Mouse (Mus musculus) liver, embryonic 14.5 days (tissue): ENCODE results near the gene Hic1. TPM values are rescaled to one million over a fixed set of nuclear protein-coding genes. Genes with fewer than 3 reads are reported as not detected.

Experiments
- ATAC-seq: fragments of 200-750 bp; cut with Nextera tagmentation; 2 replicates; pipeline ENCODE4 v1.8.0; 2017; ENCODE audit warnings: moderate number of reproducible peaks, mild to moderate bottlenecking, moderate library complexity; ENCODE audit not compliant: insufficient read depth
- DNase-seq, 3 experiments: peaks; one replicate each; pipeline ENCODE4 v3.0.0-alpha.2; 2012 to 2013; ENCODE audit warnings: low read depth in 3 of 3, low spot score in 3 of 3
- H3K27ac ChIP-seq: fragments of 300-500 bp; sonication (generic); 2 replicates; pipeline ENCODE4 v1.5.1; 2014; ENCODE audit warnings: moderate library complexity, mild to moderate bottlenecking, control low read depth, inconsistent platforms
- H3K27me3 ChIP-seq: fragments of 300-500 bp; sonication (generic); 2 replicates; pipeline ENCODE4 v1.6.1; 2014; ENCODE audit warnings: mild to moderate bottlenecking, low read length, moderate library complexity; ENCODE audit not compliant: control insufficient read depth, insufficient read depth
- H3K36me3 ChIP-seq: fragments of 300-500 bp; sonication (generic); replicated peaks from 2 replicates; pipeline ENCODE4 v1.6.1; 2014; ENCODE audit warnings: low read depth; ENCODE audit not compliant: control insufficient read depth, insufficient read depth
- H3K4me1 ChIP-seq, 2 experiments: fragments of 200-500 bp in 1 of 2; fragments of 300-500 bp in 1 of 2; sonication (generic) in 1 of 2; replicated peaks; 2 replicates each; pipeline ENCODE4 v1.6.1; 2012 to 2014; ENCODE audit warnings: antibody characterized with exemption in 1 of 2, inconsistent platforms in 1 of 2, low read length in 1 of 2; ENCODE audit not compliant: control insufficient read depth in 2 of 2, insufficient read depth in 2 of 2
- H3K4me2 ChIP-seq: fragments of 300-500 bp; sonication (generic); 2 replicates; pipeline ENCODE4 v1.6.1; 2014; ENCODE audit warnings: low read depth, mild to moderate bottlenecking, control low read depth, moderate library complexity
- H3K4me3 ChIP-seq, 2 experiments: fragments of 200-500 bp in 1 of 2; fragments of 300-500 bp in 1 of 2; sonication (generic) in 1 of 2; 2 replicates each; pipeline ENCODE4 v1.5.1; 2012 to 2014; ENCODE audit warnings: low read depth in 2 of 2, low read length in 2 of 2, mild to moderate bottlenecking in 2 of 2, control low read depth in 1 of 2, inconsistent platforms in 1 of 2, moderate library complexity in 1 of 2; ENCODE audit not compliant: insufficient read depth in 1 of 2
- H3K9ac ChIP-seq: fragments of 300-500 bp; sonication (generic); replicated peaks from 2 replicates; pipeline ENCODE4 v1.6.1; 2014; ENCODE audit warnings: mild to moderate bottlenecking, control low read depth, moderate library complexity
- H3K9me3 ChIP-seq: fragments of 300-500 bp; sonication (generic); 2 replicates; pipeline ENCODE4 v1.6.1; 2016; ENCODE audit warnings: low read length, mixed read lengths; ENCODE audit not compliant: control insufficient read depth
- CTCF ChIP-seq: IDR thresholded peaks from 2 replicates; pipeline ENCODE4 v1.5.1; 2016; ENCODE audit warnings: antibody characterized with exemption, low read depth, control low read depth
- EP300 ChIP-seq: IDR thresholded peaks from 2 replicates; pipeline ENCODE4 v1.6.1; 2016; ENCODE audit warnings: antibody characterized with exemption, low read depth
- WGBS: fragments of 180-500 bp; shearing (Covaris S2); extraction: QIAGEN DNeasy Blood & Tissue Kit; methylation state at CpG from one replicate; pipeline ENCODE4 v1.1.7; 2014; ENCODE audit not compliant: insufficient replicate concordance; 5-methylcytosine and 5-hydroxymethylcytosine counted together
- polyA plus RNA-seq, 2 experiments: library from polyadenylated mRNA; depleted of rRNA in 1 of 2; stranded (reverse) in 1 of 2; unstranded in 1 of 2; fragments of >200 nt; fragmentation: Nextera tagmentation in 1 of 2; extraction: Ambion mirVana in 1 of 2; gene quantifications; 2 replicates each; pipeline versions ENCODE4 v1.2.1 to v1.2.3; 2012 to 2014

The Hic1 gene
- polyA plus RNA-seq, 2 experiments = 0.28 to 0.97 TPM

DNA sequence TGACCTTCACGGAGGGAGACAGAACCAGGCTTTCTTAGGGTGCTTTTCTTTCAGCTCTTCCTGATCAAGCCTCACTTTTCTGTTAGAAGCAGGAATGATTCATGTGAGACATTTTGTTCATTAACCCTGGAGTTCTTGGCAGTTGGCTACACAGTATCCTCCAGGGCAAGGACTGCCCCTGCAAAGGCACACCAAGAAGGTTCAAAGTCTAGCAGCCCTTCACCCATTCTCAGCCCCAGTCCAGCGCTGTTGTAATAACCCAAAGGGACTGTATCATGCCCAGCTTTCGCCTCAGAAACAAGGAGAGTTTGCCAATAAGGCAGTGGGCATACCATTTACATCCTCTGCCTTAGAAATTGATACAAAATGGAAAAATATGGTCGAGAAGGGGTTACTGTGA lies 34.0 kb downstream of the Hic1 start:
- Histone ChIP-seq H3K27ac (no peak overlapping the region), H3K9me3 (no peaks in the 10 kb centered on the region), H3K9ac (no peak overlapping the region), H3K4me3 (no peak overlapping the region), H3K4me1 (peaks cover 0 to 25% of the 10 kb centered on the region in 2 experiments; a peak in 3 of 4 replicates), H3K27me3 (no peaks in the 10 kb centered on the region), H3K36me3 (no peaks in the 10 kb centered on the region), H3K4me2 (no peak overlapping the region)
- WGBS = 73% methylated on average over 4 of the region's 4 CpGs
- TF ChIP-seq CTCF (no peak), EP300 (no peak)
- no peak for DNase-seq
- no peak for ATAC-seq

DNA sequence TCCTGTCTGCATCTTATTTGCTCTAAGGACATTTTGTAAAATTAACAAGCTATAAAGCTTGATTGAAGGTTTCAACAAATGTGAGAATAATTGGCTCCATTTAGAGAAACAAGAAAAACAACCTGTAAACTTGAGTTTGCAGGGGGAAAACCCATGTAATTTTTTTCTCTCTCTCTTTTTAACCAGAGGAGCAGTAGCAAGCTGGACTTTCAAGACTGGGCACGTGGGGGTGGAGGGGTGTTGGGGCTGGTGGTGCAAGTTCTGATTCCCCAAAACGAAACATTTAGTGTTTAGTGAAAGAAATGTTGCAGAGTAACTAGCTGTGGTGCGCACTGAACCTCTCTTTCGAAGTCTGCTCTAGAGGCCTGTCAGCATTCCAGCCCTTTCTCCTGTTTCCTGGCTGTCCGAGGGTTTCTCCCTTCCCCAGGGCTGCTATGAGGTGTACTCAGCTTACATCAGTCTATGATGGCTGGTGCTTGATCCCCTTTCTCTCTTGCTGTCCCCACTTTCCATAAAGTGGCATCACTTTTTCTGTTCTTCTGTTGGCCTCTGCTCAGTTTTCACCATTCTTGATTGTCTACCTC lies 34.7 kb downstream of the Hic1 start:
- no peak for ATAC-seq
- Histone ChIP-seq H3K9ac (no peak overlapping the region), H3K27me3 (no peaks in the 10 kb centered on the region), H3K9me3 (no peaks in the 10 kb centered on the region), H3K4me3 (no peak overlapping the region), H3K4me1 (peaks cover 0 to 25% of the 10 kb centered on the region in 2 experiments; a peak in 3 of 4 replicates), H3K27ac (no peak overlapping the region), H3K4me2 (no peak overlapping the region), H3K36me3 (no peaks in the 10 kb centered on the region)
- TF ChIP-seq CTCF = no peak
- no peak for TF ChIP-seq EP300
- 67% methylated on average over 5 of the region's 5 CpGs for WGBS
- no peak for DNase-seq

DNA sequence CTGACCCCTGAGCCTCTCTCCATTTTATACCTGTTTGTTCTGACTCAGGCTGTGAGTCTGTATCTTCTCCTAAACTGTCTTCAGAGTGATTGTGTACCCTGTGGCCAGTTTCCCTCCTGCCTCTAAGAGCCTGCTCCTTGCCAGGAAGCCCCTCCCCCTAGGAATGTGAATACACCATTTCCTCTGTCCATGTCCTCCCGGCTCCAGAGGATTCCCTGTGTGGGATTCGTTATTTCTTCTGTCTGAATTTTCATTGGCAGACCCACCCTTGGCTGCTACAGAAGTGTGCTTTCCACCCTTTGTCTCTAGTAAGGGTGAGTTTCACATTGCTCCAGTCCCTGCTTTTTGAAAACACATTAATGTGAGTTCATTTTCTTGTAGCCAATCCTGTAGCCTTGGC lies 35.4 kb downstream of the Hic1 start:
- no peak overlapping the region for H3K9ac ChIP-seq
- H3K27ac ChIP-seq = no peak overlapping the region
- no peaks in the 10 kb centered on the region for H3K9me3 ChIP-seq
- H3K4me3 ChIP-seq = no peak overlapping the region
- DNase-seq (no peak), ATAC-seq (no peak)
- TF ChIP-seq EP300 = no peak
- no peak for TF ChIP-seq CTCF
- H3K4me2 ChIP-seq = no peak overlapping the region
- no peaks in the 10 kb centered on the region for H3K27me3 ChIP-seq
- H3K36me3 ChIP-seq = no peaks in the 10 kb centered on the region
- H3K4me1 ChIP-seq = peaks cover 0 to 20% of the 10 kb centered on the region in 2 experiments; a peak in 3 of 4 replicates
- 39% methylated on average over 2 of the region's 2 CpGs for WGBS

DNA sequence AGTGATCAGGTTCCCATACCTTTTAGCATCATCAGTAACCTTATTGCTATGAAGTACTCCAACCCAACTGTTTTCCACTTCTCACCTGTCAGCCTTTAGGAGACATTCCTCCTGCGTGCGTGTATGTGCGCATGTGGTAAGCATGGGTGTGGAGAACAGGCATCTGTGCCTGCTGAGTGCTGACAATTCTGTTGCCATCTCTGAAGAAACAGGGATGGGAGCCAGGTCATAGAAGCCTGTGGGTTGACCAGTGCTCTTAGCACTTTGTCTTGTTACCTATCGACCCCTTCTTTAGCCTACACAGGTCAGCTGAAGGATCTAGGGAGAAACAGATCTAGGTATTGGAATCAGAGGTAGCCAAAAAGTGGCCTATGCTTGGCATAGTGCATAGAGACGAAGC lies 35.9 kb downstream of the Hic1 start:
- H3K9ac ChIP-seq = no peak overlapping the region
- no peaks in the 10 kb centered on the region for H3K36me3 ChIP-seq
- no peaks in the 10 kb centered on the region for H3K27me3 ChIP-seq
- no peaks in the 10 kb centered on the region for H3K9me3 ChIP-seq
- H3K4me1 ChIP-seq = peaks cover 0 to 15% of the 10 kb centered on the region in 2 experiments; a peak in 2 of 4 replicates
- TF ChIP-seq CTCF = no peak
- no peak for TF ChIP-seq EP300
- ATAC-seq (no peak), DNase-seq (no peak)
- H3K4me3 ChIP-seq = no peak overlapping the region
- 73% methylated on average over 5 of the region's 5 CpGs for WGBS
- no peak overlapping the region for H3K4me2 ChIP-seq
- H3K27ac ChIP-seq = no peak overlapping the region

DNA sequence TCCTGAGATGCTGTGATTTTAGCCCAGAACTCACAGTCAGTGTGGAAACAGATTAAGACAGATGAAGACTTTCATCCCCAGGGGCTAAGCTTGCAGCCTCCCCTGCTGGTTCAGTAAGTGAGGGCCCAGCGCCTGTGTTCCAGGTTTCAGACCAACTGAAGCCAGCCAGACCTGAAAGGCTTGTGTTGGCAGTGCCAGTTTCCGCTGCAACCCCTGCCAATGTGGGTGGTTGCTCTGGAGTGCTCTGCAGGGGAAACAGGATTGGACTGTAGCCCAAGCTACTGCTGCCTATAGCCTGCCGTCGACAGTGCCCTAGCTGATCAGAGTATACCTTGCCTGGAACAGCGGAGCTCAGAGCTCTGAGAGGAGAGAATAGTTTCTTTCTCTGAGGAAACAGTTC lies 37.0 kb downstream of the Hic1 start:
- Histone ChIP-seq H3K27me3 (no peaks in the 10 kb centered on the region), H3K9me3 (no peaks in the 10 kb centered on the region), H3K4me3 (no peak overlapping the region), H3K36me3 (no peaks in the 10 kb centered on the region), H3K9ac (no peak overlapping the region), H3K4me1 (peaks cover 0 to 8% of the 10 kb centered on the region in 2 experiments; a peak in 2 of 4 replicates), H3K4me2 (no peak overlapping the region), H3K27ac (no peak overlapping the region)
- WGBS = 81% methylated on average over 5 of the region's 5 CpGs
- TF ChIP-seq CTCF (no peak), EP300 (no peak)
- ATAC-seq (no peak), DNase-seq (no peak)
